Mouse (Mus musculus) brain, embryonic 14.5 days (tissue): ENCODE data around the gene Tarsl2.

Experiments used
- CTCF ChIP-seq: fragments of 200-500 bp; IDR thresholded peaks from 2 replicates; pipeline ENCODE4 v1.5.1; 2012; ENCODE audit warnings: inconsistent platforms, mild to moderate bottlenecking, moderate library complexity, borderline replicate concordance; ENCODE audit not compliant: insufficient read depth, insufficient read length; ENCODE audit errors: extremely low read depth
- POLR2A ChIP-seq: fragments of 200-500 bp; IDR thresholded peaks from 2 replicates; pipeline ENCODE4 v1.6.1; 2012; ENCODE audit warnings: mild to moderate bottlenecking, inconsistent platforms, borderline replicate concordance; ENCODE audit not compliant: poor library complexity, insufficient read depth, insufficient read length, severe bottlenecking; ENCODE audit errors: extremely low read depth

GRCm38 (mm10) chr7:65644643-65645351 lies at the start of gene Tarsl2:
- TF ChIP-seq CTCF (peak; percentile 3; the same call in 1 of the 2 replicates), POLR2A (peak; percentile 77)
